Mouse (Mus musculus) lung, postnatal 14 days (tissue): ENCODE data around the gene Yif1a.
"Not testable (repeated sequence)": the region's sequence is repeated elsewhere in the genome, so short reads cannot be mapped to it uniquely, and the experiment has no call there.

Experiments
- DNase-seq: peaks from one replicate; pipeline ENCODE4 v3.0.0; 2021

Yif1a gene

DNA sequence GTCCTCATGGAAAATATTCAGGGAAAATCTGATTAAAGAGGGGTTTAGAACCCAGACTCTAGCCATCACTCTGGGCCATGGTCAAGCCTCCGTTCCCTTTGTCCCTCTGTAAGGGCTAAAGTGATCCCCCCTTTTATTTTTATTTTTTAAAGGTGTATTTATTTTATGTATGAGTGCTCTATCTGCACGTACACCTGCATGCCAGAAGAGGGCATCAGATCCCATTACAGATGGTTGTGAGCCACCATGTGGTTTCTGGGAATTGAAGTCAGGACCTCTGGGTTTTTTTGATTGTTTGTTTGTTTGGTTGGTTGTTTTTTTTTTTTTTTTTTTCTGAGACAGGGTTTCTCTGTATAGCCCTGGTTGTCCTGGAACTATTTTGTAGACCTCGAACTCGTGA lies 1.8 kb upstream of the Yif1a start:
- DNase-seq = not testable (repeated sequence)

DNA sequence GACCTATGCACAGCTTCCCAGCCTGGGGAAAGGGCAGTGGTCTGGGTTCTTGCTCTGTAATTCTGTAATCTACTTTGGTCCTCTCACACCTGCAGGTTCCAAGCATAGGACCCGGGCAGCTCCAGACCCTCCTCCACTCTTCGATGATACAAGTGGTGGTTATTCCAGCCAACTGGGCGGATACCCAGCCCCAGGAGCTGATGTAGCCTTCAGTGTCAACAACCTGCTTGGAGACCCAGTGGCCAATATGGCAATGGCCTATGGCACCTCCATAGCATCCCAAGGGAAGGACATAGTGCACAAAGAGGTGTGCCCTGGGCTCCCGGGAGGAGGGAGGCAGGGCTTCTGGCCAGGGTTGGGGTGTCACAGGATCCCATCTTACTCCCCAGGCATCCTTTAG lies 986 bp downstream of the Yif1a start:
- no peak for DNase-seq

- DNase-seq = no peak
Observed at GRCm38 (mm10) chr19:5092083-5092482, 3.7 kb downstream of the Yif1a start.

- DNase-seq = no peak
Observed at GRCm38 (mm10) chr19:5093481-5094242, 5.3 kb downstream of the Yif1a start.

GRCm38 (mm10) chr19:5094243-5094632 lies 5.9 kb downstream of the Yif1a start:
- peak; percentile 94 for DNase-seq

- no peak for DNase-seq
Observed at GRCm38 (mm10) chr19:5094746-5095417, 6.5 kb downstream of the Yif1a start.

- no peak for DNase-seq
Observed at GRCm38 (mm10) chr19:5095887-5096474, 7.6 kb downstream of the Yif1a start.

- DNase-seq = no peak
Observed at GRCm38 (mm10) chr19:5097521-5098362, 9.4 kb downstream of the Yif1a start.

- peak; percentile 56 for DNase-seq
Observed at GRCm38 (mm10) chr19:5098363-5099143, 10.2 kb downstream of the Yif1a start, which contains the start of gene Cnih2. TSS of gene Cnih2 (minus strand) at chr19:5098521.

DNA sequence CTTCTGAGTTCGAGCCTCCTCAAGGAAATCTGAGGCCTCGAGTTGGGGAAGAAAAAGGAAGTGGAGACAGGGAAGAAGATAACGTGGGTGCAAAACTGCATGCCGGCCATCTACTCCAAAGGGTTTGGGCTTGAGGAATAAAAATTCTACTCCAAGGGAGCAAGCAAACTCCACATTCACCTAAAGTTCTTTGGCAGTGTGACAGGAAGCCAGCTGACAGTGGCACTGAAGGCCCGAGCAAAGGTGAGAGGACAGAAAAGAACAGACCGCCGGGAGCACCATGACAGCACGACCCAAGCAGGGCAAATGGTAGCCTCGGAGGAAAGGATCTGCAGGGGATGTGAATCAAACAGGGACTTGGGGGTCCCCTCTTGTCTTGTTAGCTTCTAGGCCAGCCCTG lies 17.7 kb downstream of the Yif1a start:
- DNase-seq = peak; percentile 27

- peak; percentile 97 for DNase-seq
Observed at GRCm38 (mm10) chr19:5106731-5107191, 18.4 kb downstream of the Yif1a start, which contains the start of gene Rab1b. TSS of gene Rab1b (minus strand) at chr19:5107072.

DNA sequence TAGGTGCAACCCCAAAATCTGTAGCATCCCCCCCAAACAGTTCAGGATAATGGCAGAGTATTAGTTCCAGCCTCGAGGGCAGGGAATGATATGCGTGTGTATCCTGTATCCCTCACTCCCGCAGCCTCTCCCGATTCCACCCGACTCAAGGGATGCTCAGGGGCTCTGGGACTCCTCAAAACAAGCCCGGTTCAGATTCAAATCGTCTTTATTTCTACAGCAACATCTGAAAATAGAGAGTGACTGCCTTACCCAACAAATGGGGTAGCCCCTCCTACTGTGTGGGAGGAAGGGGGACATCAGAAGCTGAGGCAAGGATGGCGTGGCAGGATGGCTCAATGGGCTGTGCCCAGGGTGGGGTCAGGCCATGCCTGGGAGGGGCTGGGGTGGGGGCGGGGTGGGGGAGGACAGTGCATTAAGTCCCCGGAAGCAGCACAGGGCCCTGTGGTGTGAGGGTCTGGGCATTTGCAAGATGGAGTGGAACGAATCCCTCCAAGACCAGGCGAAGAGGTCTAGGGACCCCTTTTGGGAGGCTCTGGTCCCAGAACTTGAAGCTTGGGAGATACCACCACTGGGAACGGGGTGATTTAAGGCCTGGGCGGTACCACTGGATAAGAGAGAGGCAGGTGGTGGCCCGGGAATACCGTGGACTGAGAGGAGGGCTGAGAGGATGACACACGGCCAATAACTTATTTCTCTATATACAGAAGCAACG lies 19.4 kb downstream of the Yif1a start:
- no peak for DNase-seq

GRCm38 (mm10) chr19:5108271-5108575 lies 19.9 kb downstream of the Yif1a start:
- DNase-seq = peak; percentile 55

DNA sequence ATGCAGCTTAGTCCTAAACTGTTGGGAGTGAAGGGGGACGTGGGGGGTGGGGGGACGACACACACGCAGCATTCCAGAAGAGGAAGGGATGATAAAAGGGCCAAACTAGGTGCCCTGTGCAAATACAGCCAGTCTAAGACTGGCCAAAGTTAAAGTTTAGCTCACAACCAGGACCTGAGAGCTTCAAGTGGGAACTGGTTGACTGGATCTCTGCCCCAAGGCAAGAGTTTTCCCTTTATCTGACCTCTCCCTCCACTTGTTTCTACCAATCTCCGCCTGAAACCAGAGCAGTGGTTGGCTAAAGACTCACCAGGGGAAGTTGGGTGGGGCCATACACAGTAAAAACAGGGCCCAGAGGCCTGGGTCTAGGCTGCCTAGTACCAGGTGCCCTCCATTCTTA lies 20.4 kb downstream of the Yif1a start:
- DNase-seq = no peak

GRCm38 (mm10) chr19:5109659-5110453 lies 21.5 kb downstream of the Yif1a start:
- DNase-seq = peak; percentile 37

DNA sequence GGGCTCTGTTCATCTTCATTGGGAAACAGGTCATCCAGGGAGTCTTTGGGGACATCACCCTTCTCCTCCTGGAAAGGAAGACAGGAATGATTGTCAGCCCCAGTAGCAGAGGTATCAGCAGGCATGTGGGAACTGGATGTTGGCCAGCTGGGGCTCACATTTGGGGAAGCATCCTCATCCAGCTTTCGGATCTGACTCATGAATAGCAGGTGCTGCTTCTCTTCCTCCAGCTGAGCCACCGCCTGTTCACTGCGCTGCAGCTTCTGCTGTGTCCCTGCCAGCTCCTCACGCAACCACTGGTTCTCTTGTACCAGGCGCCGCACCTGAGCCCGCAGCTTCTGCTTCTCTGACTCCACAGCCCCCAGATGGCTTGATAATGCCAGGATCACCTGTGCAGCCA lies 25.4 kb downstream of the Yif1a start:
- no peak for DNase-seq

- DNase-seq = peak; percentile 92
Observed at GRCm38 (mm10) chr19:5117494-5118383, 29.4 kb downstream of the Yif1a start.

GRCm38 (mm10) chr19:5118384-5118698 lies 30.0 kb downstream of the Yif1a start, which contains the start of gene Klc2:
TSS of gene Klc2 (minus strand) at chr19:5118560.
- DNase-seq = no peak

DNA sequence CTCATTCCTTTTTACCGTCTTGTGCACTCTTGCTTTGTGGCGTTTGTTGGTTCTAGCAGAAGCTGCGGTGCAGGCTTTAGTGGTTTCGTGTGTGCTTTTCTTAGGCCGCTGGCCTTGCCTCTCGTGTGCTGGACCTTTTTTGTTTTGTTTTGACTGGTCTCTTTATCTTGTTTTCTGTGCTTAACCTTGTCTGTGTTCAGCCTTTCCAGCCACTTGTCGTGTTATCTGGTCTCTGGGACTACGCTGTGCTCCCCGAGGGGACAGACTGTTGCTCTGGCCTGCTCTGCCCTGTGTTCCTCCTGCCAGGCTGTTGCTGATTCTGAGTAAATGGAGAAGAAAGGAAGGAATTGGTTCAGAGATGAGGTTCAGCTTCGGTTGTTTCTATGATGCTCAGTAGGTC lies 34.2 kb downstream of the Yif1a start:
- no peak for DNase-seq

DNA sequence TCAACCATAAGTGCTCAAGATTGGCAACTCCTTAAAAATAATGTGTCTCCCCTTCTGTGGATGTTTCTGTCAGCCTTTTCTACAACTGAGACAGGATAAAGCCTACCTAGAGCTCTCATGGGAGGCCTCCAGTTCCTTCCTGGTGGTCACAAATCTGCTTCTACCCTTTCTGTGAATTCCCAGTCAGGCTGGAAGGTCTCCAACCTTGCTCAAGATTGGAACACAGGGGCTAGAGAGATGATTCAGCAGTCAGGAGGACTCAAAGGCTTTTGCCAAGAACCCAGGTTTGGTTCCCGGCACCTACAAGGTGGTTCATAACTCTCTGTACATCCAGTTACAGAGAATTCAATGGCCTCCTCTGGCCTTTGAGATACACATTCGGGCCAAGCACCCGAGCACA lies 34.9 kb downstream of the Yif1a start:
- DNase-seq = no peak
